Mouse (Mus musculus): ENCODE results near the gene Tk1. TPM values are rescaled to one million over a fixed set of nuclear protein-coding genes. Genes with fewer than 3 reads are reported as not detected.

The Tk1 gene
- polyA plus RNA-seq, 1 experiment, result 265 TPM

DNA sequence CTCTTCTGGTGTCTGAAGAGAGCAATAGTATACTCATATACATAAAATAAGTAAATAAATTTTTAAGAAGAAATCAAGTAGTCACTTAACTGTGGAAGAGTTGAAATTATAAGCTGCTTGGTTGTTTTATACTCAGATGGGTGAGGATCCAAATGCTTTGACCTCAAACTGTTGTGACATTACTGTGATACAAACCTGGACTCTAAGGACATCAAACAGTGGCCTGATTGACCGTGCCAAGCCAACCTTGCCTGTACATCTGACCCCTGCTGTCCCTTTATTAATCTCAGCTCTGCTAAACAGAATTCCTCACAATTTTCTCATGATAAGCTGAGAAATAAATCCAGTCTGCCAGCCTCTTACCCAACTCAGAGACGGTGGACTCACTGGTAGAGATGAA lies 19.8 kb upstream of the Tk1 start:
- Histone ChIP-seq H3K79me2 (ENCODE audit: control insufficient read depth, insufficient read depth) (peaks cover 28% of the 10 kb centered on the region), H3K4me3 (ENCODE audit: insufficient read depth, poor library complexity, severe bottlenecking) (no peak overlapping the region), H3K27me3 (ENCODE audit: control insufficient read depth, insufficient read depth, insufficient read length) (no peaks in the 10 kb centered on the region), H3K36me3 (ENCODE audit: control insufficient read depth, insufficient read depth) (peaks cover 6% of the 10 kb centered on the region), H3K79me3 (ENCODE audit: low read depth) (peaks cover 19% of the 10 kb centered on the region), H3ac (ENCODE audit: control insufficient read depth, insufficient read length, low read depth) (no peak overlapping the region)
- TF ChIP-seq CEBPB (IDR thresholded peaks at IDR 0.05; ENCODE audit: low read depth), result no peak
- no peak for TF ChIP-seq FOSL1 (IDR thresholded peaks at IDR 0.05; ENCODE audit: insufficient read depth, low read length, poor library complexity, severe bottlenecking)
- no peak for TF ChIP-seq USF1 (IDR thresholded peaks at IDR 0.05; ENCODE audit: low read depth)
- TF ChIP-seq MAX (IDR thresholded peaks at IDR 0.05), result no peak
- TF ChIP-seq CTCF (IDR thresholded peaks at IDR 0.05; ENCODE audit: control insufficient read depth, insufficient read depth, insufficient read length), result no peak
- TF ChIP-seq MYOD1 (IDR thresholded peaks at IDR 0.05; ENCODE audit: control insufficient read depth, insufficient read length, low read depth), result no peak
- TF ChIP-seq MYOG (IDR thresholded peaks at IDR 0.05; ENCODE audit: control insufficient read depth, extremely low read depth, insufficient read length), result no peak

DNA sequence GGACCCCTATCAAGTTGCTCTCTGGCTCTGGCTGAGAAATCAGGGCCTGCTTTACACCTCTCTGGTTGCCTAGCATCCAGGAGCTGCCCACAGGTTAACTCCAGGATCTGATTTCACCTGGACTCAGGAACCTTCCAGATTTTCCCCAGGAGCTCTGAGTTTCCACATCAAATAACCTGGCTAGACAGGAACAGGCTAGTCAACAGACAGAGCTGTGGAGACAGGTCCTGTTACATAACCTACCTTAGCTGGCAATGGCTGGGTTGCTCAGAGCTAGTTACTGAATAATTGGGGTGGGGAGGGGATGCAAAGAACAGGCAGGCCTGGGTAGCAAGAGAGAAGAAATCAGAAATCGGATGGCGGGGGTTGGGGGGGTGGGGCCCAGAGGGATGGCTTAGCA lies 19.1 kb upstream of the Tk1 start:
- Histone ChIP-seq H3K79me3 (ENCODE audit: low read depth) (peaks cover 12% of the 10 kb centered on the region), H3K79me2 (ENCODE audit: control insufficient read depth, insufficient read depth) (peaks cover 21% of the 10 kb centered on the region), H3K36me3 (ENCODE audit: control insufficient read depth, insufficient read depth) (no peaks in the 10 kb centered on the region), H3K4me3 (ENCODE audit: insufficient read depth, poor library complexity, severe bottlenecking) (no peak overlapping the region), H3K27me3 (ENCODE audit: control insufficient read depth, insufficient read depth, insufficient read length) (no peaks in the 10 kb centered on the region), H3ac (ENCODE audit: control insufficient read depth, insufficient read length, low read depth) (no peak overlapping the region)
- TF ChIP-seq MAX (IDR thresholded peaks at IDR 0.05), result no peak
- no peak for TF ChIP-seq FOSL1 (IDR thresholded peaks at IDR 0.05; ENCODE audit: insufficient read depth, low read length, poor library complexity, severe bottlenecking)
- TF ChIP-seq MYOG (IDR thresholded peaks at IDR 0.05; ENCODE audit: control insufficient read depth, extremely low read depth, insufficient read length), result no peak
- no peak for TF ChIP-seq USF1 (IDR thresholded peaks at IDR 0.05; ENCODE audit: low read depth)
- TF ChIP-seq CTCF (IDR thresholded peaks at IDR 0.05; ENCODE audit: control insufficient read depth, insufficient read depth, insufficient read length), result no peak
- TF ChIP-seq CEBPB (IDR thresholded peaks at IDR 0.05; ENCODE audit: low read depth), result no peak
- no peak for TF ChIP-seq MYOD1 (IDR thresholded peaks at IDR 0.05; ENCODE audit: control insufficient read depth, insufficient read length, low read depth)

DNA sequence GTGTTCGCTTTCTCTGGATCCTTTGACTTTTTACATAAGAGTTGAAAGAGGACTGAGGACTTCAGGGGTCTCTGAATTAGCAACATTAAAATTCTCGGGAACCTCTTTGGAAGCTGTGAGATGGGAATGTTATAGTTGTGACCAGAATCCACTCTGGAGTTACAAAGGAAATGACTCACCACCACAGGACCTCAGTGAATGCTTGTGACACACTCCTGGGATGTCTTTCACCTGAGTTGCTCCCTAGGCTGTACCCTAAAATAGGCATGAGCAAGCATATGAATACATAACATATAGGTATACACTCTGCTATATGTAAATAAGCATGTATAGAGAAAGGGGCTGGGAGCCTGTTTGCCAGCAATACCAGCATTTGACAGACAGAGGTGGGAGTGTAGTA lies 17.5 kb upstream of the Tk1 start:
- H3K27me3 ChIP-seq (ENCODE audit: control insufficient read depth, insufficient read depth, insufficient read length), result no peaks in the 10 kb centered on the region
- TF ChIP-seq USF1 (IDR thresholded peaks at IDR 0.05; ENCODE audit: low read depth) (no peak), CEBPB (IDR thresholded peaks at IDR 0.05; ENCODE audit: low read depth) (peak; percentile 54), CTCF (IDR thresholded peaks at IDR 0.05; ENCODE audit: control insufficient read depth, insufficient read depth, insufficient read length) (no peak), FOSL1 (IDR thresholded peaks at IDR 0.05; ENCODE audit: insufficient read depth, low read length, poor library complexity, severe bottlenecking) (peak; percentile 73), MYOD1 (IDR thresholded peaks at IDR 0.05; ENCODE audit: control insufficient read depth, insufficient read length, low read depth) (no peak), MYOG (IDR thresholded peaks at IDR 0.05; ENCODE audit: control insufficient read depth, extremely low read depth, insufficient read length) (no peak), MAX (IDR thresholded peaks at IDR 0.05) (no peak)
- H3K36me3 ChIP-seq (ENCODE audit: control insufficient read depth, insufficient read depth), result no peaks in the 10 kb centered on the region
- H3K79me3 ChIP-seq (ENCODE audit: low read depth), result peaks cover 4% of the 10 kb centered on the region
- H3K79me2 ChIP-seq (ENCODE audit: control insufficient read depth, insufficient read depth), result peaks cover 7% of the 10 kb centered on the region
- H3ac ChIP-seq (ENCODE audit: control insufficient read depth, insufficient read length, low read depth), result no peak overlapping the region
- no peak overlapping the region for H3K4me3 ChIP-seq (ENCODE audit: insufficient read depth, poor library complexity, severe bottlenecking)

DNA sequence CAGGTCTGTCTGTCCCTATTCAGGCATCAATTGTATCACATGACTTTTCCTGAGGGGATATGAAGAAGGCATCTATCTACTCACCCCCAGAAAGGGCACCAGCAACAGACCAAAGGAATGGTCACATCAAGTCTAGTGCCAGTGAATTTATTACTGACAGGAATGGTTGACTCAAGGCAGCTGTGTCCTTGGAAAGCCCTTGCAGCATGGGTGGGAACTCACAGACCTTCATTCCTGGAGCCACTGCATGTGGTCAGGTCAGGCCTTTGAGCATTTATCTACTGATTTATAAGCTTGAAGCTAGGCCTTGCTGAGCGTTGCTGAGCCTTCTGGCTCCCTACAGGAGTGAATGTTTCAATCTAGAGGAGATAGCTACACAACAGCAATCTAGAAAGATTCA lies 15.0 kb upstream of the Tk1 start:
- no peaks in the 10 kb centered on the region for H3K79me3 ChIP-seq (ENCODE audit: low read depth)
- no peaks in the 10 kb centered on the region for H3K79me2 ChIP-seq (ENCODE audit: control insufficient read depth, insufficient read depth)
- no peaks in the 10 kb centered on the region for H3K36me3 ChIP-seq (ENCODE audit: control insufficient read depth, insufficient read depth)
- TF ChIP-seq MAX (IDR thresholded peaks at IDR 0.05) (no peak), FOSL1 (IDR thresholded peaks at IDR 0.05; ENCODE audit: insufficient read depth, low read length, poor library complexity, severe bottlenecking) (no peak), MYOG (IDR thresholded peaks at IDR 0.05; ENCODE audit: control insufficient read depth, extremely low read depth, insufficient read length) (no peak), CTCF (IDR thresholded peaks at IDR 0.05; ENCODE audit: control insufficient read depth, insufficient read depth, insufficient read length) (no peak), MYOD1 (IDR thresholded peaks at IDR 0.05; ENCODE audit: control insufficient read depth, insufficient read length, low read depth) (no peak), CEBPB (IDR thresholded peaks at IDR 0.05; ENCODE audit: low read depth) (no peak), USF1 (IDR thresholded peaks at IDR 0.05; ENCODE audit: low read depth) (no peak)
- no peaks in the 10 kb centered on the region for H3K27me3 ChIP-seq (ENCODE audit: control insufficient read depth, insufficient read depth, insufficient read length)
- no peak overlapping the region for H3ac ChIP-seq (ENCODE audit: control insufficient read depth, insufficient read length, low read depth)
- H3K4me3 ChIP-seq (ENCODE audit: insufficient read depth, poor library complexity, severe bottlenecking), result no peak overlapping the region

DNA sequence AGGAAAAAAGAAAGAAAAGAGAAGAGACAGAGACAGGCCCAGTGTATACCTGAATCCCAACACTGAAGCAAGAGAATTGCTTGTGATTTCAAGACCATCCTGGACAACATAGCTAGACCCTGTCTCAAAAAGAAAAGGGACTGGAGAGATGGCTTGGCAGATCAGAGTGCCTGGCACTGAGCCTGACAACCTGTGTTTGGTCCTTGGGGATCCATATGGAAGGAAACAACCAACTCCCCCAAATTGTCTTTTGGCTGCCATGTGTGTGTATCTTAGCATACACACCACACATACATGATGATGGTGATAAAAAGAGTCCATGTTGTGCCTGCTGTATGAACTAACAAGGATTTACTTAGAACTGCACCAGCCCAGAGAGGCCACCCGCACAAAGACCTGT lies 13.1 kb upstream of the Tk1 start:
- no peak overlapping the region for H3ac ChIP-seq (ENCODE audit: control insufficient read depth, insufficient read length, low read depth)
- no peaks in the 10 kb centered on the region for H3K36me3 ChIP-seq (ENCODE audit: control insufficient read depth, insufficient read depth)
- no peaks in the 10 kb centered on the region for H3K79me3 ChIP-seq (ENCODE audit: low read depth)
- H3K27me3 ChIP-seq (ENCODE audit: control insufficient read depth, insufficient read depth, insufficient read length), result no peaks in the 10 kb centered on the region
- TF ChIP-seq USF1 (IDR thresholded peaks at IDR 0.05; ENCODE audit: low read depth), result no peak
- no peak for TF ChIP-seq CTCF (IDR thresholded peaks at IDR 0.05; ENCODE audit: control insufficient read depth, insufficient read depth, insufficient read length)
- no peak for TF ChIP-seq MYOG (IDR thresholded peaks at IDR 0.05; ENCODE audit: control insufficient read depth, extremely low read depth, insufficient read length)
- TF ChIP-seq FOSL1 (IDR thresholded peaks at IDR 0.05; ENCODE audit: insufficient read depth, low read length, poor library complexity, severe bottlenecking), result no peak
- no peak for TF ChIP-seq MYOD1 (IDR thresholded peaks at IDR 0.05; ENCODE audit: control insufficient read depth, insufficient read length, low read depth)
- no peak for TF ChIP-seq MAX (IDR thresholded peaks at IDR 0.05)
- no peak for TF ChIP-seq CEBPB (IDR thresholded peaks at IDR 0.05; ENCODE audit: low read depth)
- H3K4me3 ChIP-seq (ENCODE audit: insufficient read depth, poor library complexity, severe bottlenecking), result no peak overlapping the region
- no peaks in the 10 kb centered on the region for H3K79me2 ChIP-seq (ENCODE audit: control insufficient read depth, insufficient read depth)

DNA sequence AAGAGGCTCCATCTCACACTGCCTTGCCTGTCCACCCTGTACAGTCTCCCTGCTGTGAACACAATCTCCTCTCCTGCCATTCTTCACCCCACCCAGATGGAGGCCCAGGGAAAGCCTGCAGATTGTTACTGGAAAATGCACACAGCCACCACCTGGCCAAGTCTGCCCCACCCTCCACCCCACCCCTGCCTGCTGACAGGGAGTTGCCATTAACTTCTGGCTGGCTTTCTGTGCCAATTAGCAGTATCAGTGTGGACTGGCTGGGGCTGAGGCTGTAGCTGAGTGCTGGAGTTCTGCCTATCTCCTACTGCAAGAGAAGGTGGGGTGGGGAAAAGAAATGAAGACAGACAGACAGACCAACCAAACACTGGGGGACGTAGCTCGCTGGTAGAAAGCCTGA lies 12.7 kb upstream of the Tk1 start:
- Histone ChIP-seq H3K79me3 (ENCODE audit: low read depth) (no peaks in the 10 kb centered on the region), H3ac (ENCODE audit: control insufficient read depth, insufficient read length, low read depth) (no peak overlapping the region), H3K36me3 (ENCODE audit: control insufficient read depth, insufficient read depth) (no peaks in the 10 kb centered on the region), H3K79me2 (ENCODE audit: control insufficient read depth, insufficient read depth) (no peaks in the 10 kb centered on the region), H3K4me3 (ENCODE audit: insufficient read depth, poor library complexity, severe bottlenecking) (no peak overlapping the region), H3K27me3 (ENCODE audit: control insufficient read depth, insufficient read depth, insufficient read length) (no peaks in the 10 kb centered on the region)
- TF ChIP-seq CEBPB (IDR thresholded peaks at IDR 0.05; ENCODE audit: low read depth) (no peak), MAX (IDR thresholded peaks at IDR 0.05) (no peak), MYOD1 (IDR thresholded peaks at IDR 0.05; ENCODE audit: control insufficient read depth, insufficient read length, low read depth) (no peak), CTCF (IDR thresholded peaks at IDR 0.05; ENCODE audit: control insufficient read depth, insufficient read depth, insufficient read length) (no peak), FOSL1 (IDR thresholded peaks at IDR 0.05; ENCODE audit: insufficient read depth, low read length, poor library complexity, severe bottlenecking) (no peak), MYOG (IDR thresholded peaks at IDR 0.05; ENCODE audit: control insufficient read depth, extremely low read depth, insufficient read length) (no peak), USF1 (IDR thresholded peaks at IDR 0.05; ENCODE audit: low read depth) (no peak)
